Mouse (Mus musculus) lung, embryonic 14.5 days (tissue): Measurements from ENCODE around the gene Dpy19l3. TPM values are rescaled to one million over a fixed set of nuclear protein-coding genes. Genes with fewer than 3 reads are reported as not detected.

ENCODE experiments used
- ATAC-seq: fragments of 200-750 bp; cut with Nextera tagmentation; 2 replicates; pipeline ENCODE4 v1.8.0; 2017; ENCODE audit warnings: mild to moderate bottlenecking, moderate TSS enrichment, moderate library complexity; ENCODE audit not compliant: insufficient read depth
- DNase-seq: peaks from one replicate; pipeline ENCODE4 v3.0.0-alpha.2; 2015
- H3K27ac ChIP-seq: fragments of 300-500 bp; sonication (generic); 2 replicates; pipeline ENCODE4 v1.5.1; 2014; ENCODE audit warnings: low read depth, mild to moderate bottlenecking, moderate library complexity
- H3K27me3 ChIP-seq: fragments of 300-500 bp; sonication (generic); 2 replicates; pipeline ENCODE4 v1.6.1; 2014; ENCODE audit warnings: low read length, control low read depth; ENCODE audit not compliant: insufficient read depth
- H3K36me3 ChIP-seq: fragments of 300-500 bp; sonication (generic); 2 replicates; pipeline ENCODE4 v1.6.1; 2014; ENCODE audit warnings: control low read depth; ENCODE audit not compliant: insufficient read depth
- H3K4me1 ChIP-seq: fragments of 300-500 bp; sonication (generic); 2 replicates; pipeline ENCODE4 v1.6.1; 2014; ENCODE audit warnings: antibody characterized with exemption, control low read depth; ENCODE audit not compliant: insufficient read depth
- H3K4me2 ChIP-seq: fragments of 300-500 bp; sonication (generic); 2 replicates; pipeline ENCODE4 v1.6.1; 2014; ENCODE audit warnings: mild to moderate bottlenecking
- H3K4me3 ChIP-seq: fragments of 300-500 bp; sonication (generic); 2 replicates; pipeline ENCODE4 v1.5.1; 2014; ENCODE audit warnings: low read depth, low read length
- H3K9ac ChIP-seq: fragments of 300-500 bp; sonication (generic); 2 replicates; pipeline ENCODE4 v1.6.1; 2014
- H3K9me3 ChIP-seq: fragments of 300-500 bp; sonication (generic); 2 replicates; pipeline ENCODE4 v1.6.1; 2016; ENCODE audit warnings: low read depth, low read length, control low read depth
- CTCF ChIP-seq: IDR thresholded peaks from 2 replicates; pipeline ENCODE4 v1.5.1; 2016; ENCODE audit warnings: antibody characterized with exemption, low read depth
- WGBS: fragments of 180-500 bp; shearing (Covaris S2); extraction: QIAGEN DNeasy Blood & Tissue Kit; methylation state at CpG from one replicate; pipeline ENCODE4 v1.1.7; 2014; 5-methylcytosine and 5-hydroxymethylcytosine counted together
- polyA plus RNA-seq: library from polyadenylated mRNA; unstranded; fragments of >200 nt; fragmentation: Nextera tagmentation; extraction: Ambion mirVana; gene quantifications from 2 replicates; pipeline ENCODE4 v1.2.1, GENCODE M21; 2014

Dpy19l3 gene
- polyA plus RNA-seq, 1 experiment from 2014 or later, result 36.1 TPM

GRCm38 (mm10) chr7:35648239-35649069, 105.8 kb downstream of the Dpy19l3 start:
- Histone ChIP-seq H3K4me3 (no peak overlapping the region), H3K27me3 (no peaks in the 10 kb centered on the region), H3K36me3 (peaks cover 24% of the 10 kb centered on the region), H3K27ac (no peak overlapping the region), H3K4me1 (no peaks in the 10 kb centered on the region), H3K4me2 (no peak overlapping the region), H3K9ac (no peak overlapping the region), H3K9me3 (no peaks in the 10 kb centered on the region)
- DNase-seq (no peak), ATAC-seq (no peak)
- 67% methylated on average over 9 of the region's 9 CpGs for WGBS
- TF ChIP-seq CTCF, result no peak

- Histone ChIP-seq H3K27ac (peak within 1 kb of the TSS; percentile 70), H3K4me2 (peak within 1 kb of the TSS; percentile 71), H3K9ac (peak within 1 kb of the TSS; percentile 94), H3K36me3 (peaks cover 37% of the 10 kb centered on the region), H3K27me3 (no peaks in the 10 kb centered on the region), H3K4me1 (no peaks in the 10 kb centered on the region), H3K4me3 (peak within 1 kb of the TSS; percentile 98), H3K9me3 (no peaks in the 10 kb centered on the region)
- under 1% methylated on average over 61 of the region's 64 CpGs for WGBS
- no peak for TF ChIP-seq CTCF
- peak; percentile 99 for DNase-seq
- peak; percentile 91 for ATAC-seq
Measured at GRCm38 (mm10) chr7:35647101-35647698, 107.1 kb downstream of the Dpy19l3 start, which contains the start of gene Pdcd5. Gene Pdcd5 (minus strand): TSS chr7:35647521.

- ATAC-seq (peak; percentile 54), DNase-seq (peak; percentile 44)
- no peaks in the 10 kb centered on the region for H3K27me3 ChIP-seq
- peak overlapping the region; percentile 70 for H3K27ac ChIP-seq
- no peak for TF ChIP-seq CTCF
- H3K36me3 ChIP-seq, result peaks cover 41% of the 10 kb centered on the region
- no peaks in the 10 kb centered on the region for H3K9me3 ChIP-seq
- H3K9ac ChIP-seq, result peak overlapping the region; percentile 94
- peak overlapping the region; percentile 98 for H3K4me3 ChIP-seq
- H3K4me2 ChIP-seq, result peak overlapping the region; percentile 71
- H3K4me1 ChIP-seq, result no peaks in the 10 kb centered on the region
- WGBS, result 6% methylated on average over 34 of the region's 34 CpGs
Measured at GRCm38 (mm10) chr7:35646317-35647081, 107.8 kb downstream of the Dpy19l3 start.

DNA sequence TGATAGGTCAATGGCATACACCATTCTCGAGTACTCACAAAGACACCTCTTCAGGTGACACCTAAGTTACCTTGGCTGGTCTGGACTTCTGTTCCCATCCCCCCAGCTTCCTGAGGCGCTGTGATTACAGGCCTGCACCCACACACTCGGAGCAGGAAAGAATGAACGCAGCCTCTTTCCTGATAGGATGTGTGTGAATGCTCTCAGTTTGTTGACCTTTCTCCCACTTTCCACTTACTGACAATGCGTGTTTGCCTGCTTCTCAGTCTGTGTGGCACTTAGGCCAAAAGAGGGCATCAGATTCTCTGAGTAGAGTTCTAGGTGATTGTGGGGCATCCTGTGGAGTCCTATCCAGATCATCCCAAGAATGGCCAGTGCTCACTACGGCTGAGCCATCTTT, 114.2 kb downstream of the Dpy19l3 start:
- no peaks in the 10 kb centered on the region for H3K27me3 ChIP-seq
- peaks cover 85% of the 10 kb centered on the region for H3K36me3 ChIP-seq
- H3K4me3 ChIP-seq, result no peak overlapping the region
- H3K4me2 ChIP-seq, result no peak overlapping the region
- no peak for TF ChIP-seq CTCF
- H3K9ac ChIP-seq, result no peak overlapping the region
- no peak for DNase-seq
- no peaks in the 10 kb centered on the region for H3K4me1 ChIP-seq
- no peak overlapping the region for H3K27ac ChIP-seq
- no peak for ATAC-seq
- WGBS, result 49% methylated on average over 6 of the region's 6 CpGs
- H3K9me3 ChIP-seq, result no peaks in the 10 kb centered on the region

DNA sequence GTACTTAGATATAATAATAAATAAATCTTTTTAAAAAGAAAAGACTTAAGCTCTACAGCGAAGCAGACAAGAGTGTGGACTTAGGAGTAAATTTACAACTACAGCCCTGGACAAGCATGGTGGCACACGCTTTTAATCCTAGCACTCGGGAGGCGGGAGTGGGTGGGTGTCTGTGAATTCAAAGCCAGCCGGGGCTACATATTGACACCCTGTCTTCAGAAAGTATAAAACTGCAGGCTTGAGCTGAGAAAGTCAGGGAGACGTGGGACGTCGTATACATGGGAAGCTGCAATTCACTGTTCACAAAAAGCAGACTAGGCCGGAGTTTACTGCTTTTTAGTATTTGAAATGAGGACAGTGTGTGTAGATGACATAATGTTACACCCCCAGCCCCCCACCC, 117.4 kb downstream of the Dpy19l3 start:
- Histone ChIP-seq H3K4me2 (no peak overlapping the region), H3K36me3 (peaks cover 70% of the 10 kb centered on the region), H3K9ac (no peak overlapping the region), H3K4me1 (no peaks in the 10 kb centered on the region), H3K27me3 (no peaks in the 10 kb centered on the region), H3K9me3 (no peaks in the 10 kb centered on the region), H3K4me3 (no peak overlapping the region), H3K27ac (no peak overlapping the region)
- DNase-seq (no peak), ATAC-seq (no peak)
- 90% methylated on average over 9 of the region's 9 CpGs for WGBS
- no peak for TF ChIP-seq CTCF

DNA sequence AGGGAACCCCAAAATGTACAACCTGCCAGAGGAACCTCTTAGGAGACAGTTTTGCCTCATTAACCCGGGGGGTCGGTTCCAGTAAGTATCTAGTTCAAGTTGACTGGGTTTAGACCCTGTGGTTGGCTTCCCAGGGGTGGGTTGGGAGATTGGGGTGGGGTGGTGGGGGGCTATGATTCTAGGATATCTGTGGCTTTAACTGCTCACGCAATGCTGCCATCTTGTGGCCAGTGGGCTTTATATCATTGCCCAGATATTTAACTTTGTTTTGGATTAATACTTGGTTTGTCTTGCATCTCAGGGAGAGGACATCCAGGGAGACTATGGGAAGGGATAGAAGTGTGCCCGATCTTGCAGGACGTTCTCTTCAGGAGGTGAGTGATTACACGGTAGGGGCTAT, 118.0 kb downstream of the Dpy19l3 start:
- H3K36me3 ChIP-seq, result peaks cover 69% of the 10 kb centered on the region
- no peak overlapping the region for H3K4me3 ChIP-seq
- DNase-seq (peak; percentile 74), ATAC-seq (no peak)
- WGBS, result 59% methylated on average over 6 of the region's 6 CpGs
- H3K27ac ChIP-seq, result no peak overlapping the region
- H3K4me1 ChIP-seq, result no peaks in the 10 kb centered on the region
- no peak overlapping the region for H3K4me2 ChIP-seq
- no peaks in the 10 kb centered on the region for H3K27me3 ChIP-seq
- H3K9ac ChIP-seq, result no peak overlapping the region
- H3K9me3 ChIP-seq, result no peaks in the 10 kb centered on the region
- TF ChIP-seq CTCF, result peak; percentile 68

Other genes starting within 250 kb of the Dpy19l3 start
- gene Tdrd12, start 216.7 kb downstream of the Dpy19l3 start, polyA plus RNA-seq, result 0.30 and 0.75 TPM in 2 replicates
- 53.9 and 54.9 TPM in 2 replicates for gene Nudt19, start 198.2 kb downstream of the Dpy19l3 start, polyA plus RNA-seq
- gene Rgs9bp, start 168.9 kb downstream of the Dpy19l3 start, polyA plus RNA-seq, result 0.24 and 0.36 TPM in 2 replicates
- gene Ankrd27, start 168.2 kb downstream of the Dpy19l3 start, polyA plus RNA-seq, result 38.1 and 38.8 TPM in 2 replicates
- 266 and 281 TPM in 2 replicates for gene Pdcd5, start 106.9 kb downstream of the Dpy19l3 start, polyA plus RNA-seq
- gene Zfp507, start 48.5 kb upstream of the Dpy19l3 start, polyA plus RNA-seq, result 19.0 and 20.6 TPM in 2 replicates